Mouse (Mus musculus): ENCODE measurements around the gene Syvn1.

- TF ChIP-seq POLR2A (IDR thresholded peaks at IDR 0.05; ENCODE audit: borderline replicate concordance, low read depth, low read length) (no peak), CTCF (IDR thresholded peaks at IDR 0.05; ENCODE audit: low read depth, low read length) (no peak)
These were observed at the start of gene Syvn1 for GRCm38 (mm10) chr19:6046294-6047153.
